Mouse (Mus musculus): ENCODE measurements at regions not wholly inside any gene's neighbourhood (a gene's known extent, or its start where the extent isn't known, plus 50 kb on each side); places are given as distances from the start of the nearest gene placed in this dataset.

DNA sequence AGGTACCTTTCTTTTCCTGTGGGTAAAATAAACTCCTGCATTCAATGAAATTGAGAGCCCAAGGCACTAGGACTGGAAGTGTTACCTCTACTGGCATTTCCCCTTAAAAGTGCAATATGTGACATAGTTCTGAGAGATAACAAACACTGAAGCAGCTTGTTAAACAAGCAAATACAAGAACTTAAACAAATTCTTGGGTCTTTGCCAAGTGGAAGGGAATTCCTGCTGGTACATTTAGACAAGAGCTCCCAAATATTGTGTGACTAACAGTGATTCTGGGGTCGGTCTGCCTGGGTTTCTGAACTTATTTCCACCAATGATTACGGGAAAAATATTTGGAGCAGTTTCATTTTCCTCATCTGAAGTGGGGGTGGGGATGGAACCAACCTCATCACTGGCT is 677.4 kb upstream of the Tenm2 start:
- no peak for TF ChIP-seq POLR2A (IDR thresholded peaks at IDR 0.05; ENCODE audit: insufficient read depth, low read depth, low read length)
- TF ChIP-seq CTCF (IDR thresholded peaks at IDR 0.05; ENCODE audit: insufficient read depth, low read depth, low read length): no peak

Measured in olfactory bulb, adult 2 months (tissue).